Mouse (Mus musculus): ENCODE results near the gene Rb1. TPM values are rescaled to one million over a fixed set of nuclear protein-coding genes. Genes with fewer than 3 reads are reported as not detected.

Rb1 gene
- polyA plus RNA-seq, 1 experiment from 2014 or later: 37.3 TPM

GRCm38 (mm10) chr14:73226849-73227248 is 98.8 kb downstream of the Rb1 start:
- DNase-seq (ENCODE audit: low spot score) (no peak), ATAC-seq (replicated peaks; ENCODE audit: low FRiP score) (no peak)
- no peaks in the 10 kb centered on the region for H3K4me1 ChIP-seq (replicated peaks; ENCODE audit: control insufficient read depth, insufficient read depth, low read length)
- H3K4me3 ChIP-seq (ENCODE audit: low read depth, low read length): no peak overlapping the region
- 46% methylated on average over 1 of the region's 1 CpGs for WGBS
- no peak overlapping the region for H3K27ac ChIP-seq (ENCODE audit: low read depth, low read length)
- H3K27me3 ChIP-seq (ENCODE audit: control insufficient read depth, insufficient read depth, low read length): no peaks in the 10 kb centered on the region
- H3K4me2 ChIP-seq (ENCODE audit: low read depth, low read length, severe bottlenecking): no peak overlapping the region
- H3K9me3 ChIP-seq (ENCODE audit: control insufficient read depth, low read length): no peaks in the 10 kb centered on the region
- H3K36me3 ChIP-seq (ENCODE audit: control insufficient read depth, insufficient read depth, low read length): peaks cover 2% of the 10 kb centered on the region; the same call in 1 of the 2 replicates
- no peak overlapping the region for H3K9ac ChIP-seq (ENCODE audit: low read length)

- peaks cover 2% of the 10 kb centered on the region; the same call in 1 of the 2 replicates for H3K36me3 ChIP-seq (ENCODE audit: control insufficient read depth, insufficient read depth, low read length)
- H3K4me1 ChIP-seq (replicated peaks; ENCODE audit: control insufficient read depth, insufficient read depth, low read length): no peaks in the 10 kb centered on the region
- H3K27me3 ChIP-seq (ENCODE audit: control insufficient read depth, insufficient read depth, low read length): no peaks in the 10 kb centered on the region
- no peak overlapping the region for H3K9ac ChIP-seq (ENCODE audit: low read length)
- no peak overlapping the region for H3K4me3 ChIP-seq (ENCODE audit: low read depth, low read length)
- no peak overlapping the region for H3K4me2 ChIP-seq (ENCODE audit: low read depth, low read length, severe bottlenecking)
- DNase-seq (ENCODE audit: low spot score): no peak
- H3K9me3 ChIP-seq (ENCODE audit: control insufficient read depth, low read length): no peaks in the 10 kb centered on the region
- no peak overlapping the region for H3K27ac ChIP-seq (ENCODE audit: low read depth, low read length)
- ATAC-seq (replicated peaks; ENCODE audit: low FRiP score): no peak
- 90% methylated on average over 3 of the region's 3 CpGs for WGBS
Measured at GRCm38 (mm10) chr14:73226346-73226745, 99.3 kb downstream of the Rb1 start.

GRCm38 (mm10) chr14:73222316-73222970 is 103.2 kb downstream of the Rb1 start:
- 91% methylated on average over 9 of the region's 9 CpGs for WGBS
- H3K4me3 ChIP-seq (ENCODE audit: low read depth, low read length): no peak overlapping the region
- H3K36me3 ChIP-seq (ENCODE audit: control insufficient read depth, insufficient read depth, low read length): no peaks in the 10 kb centered on the region
- DNase-seq (ENCODE audit: low spot score) (no peak), ATAC-seq (replicated peaks; ENCODE audit: low FRiP score) (no peak)
- no peaks in the 10 kb centered on the region for H3K4me1 ChIP-seq (replicated peaks; ENCODE audit: control insufficient read depth, insufficient read depth, low read length)
- no peak overlapping the region for H3K9ac ChIP-seq (ENCODE audit: low read length)
- no peak overlapping the region for H3K27ac ChIP-seq (ENCODE audit: low read depth, low read length)
- H3K9me3 ChIP-seq (ENCODE audit: control insufficient read depth, low read length): no peaks in the 10 kb centered on the region
- no peaks in the 10 kb centered on the region for H3K27me3 ChIP-seq (ENCODE audit: control insufficient read depth, insufficient read depth, low read length)
- no peak overlapping the region for H3K4me2 ChIP-seq (ENCODE audit: low read depth, low read length, severe bottlenecking)

- H3K4me2 ChIP-seq (ENCODE audit: low read depth, low read length, severe bottlenecking): no peak overlapping the region
- no peak for ATAC-seq (replicated peaks; ENCODE audit: low FRiP score)
- no peaks in the 10 kb centered on the region for H3K9me3 ChIP-seq (ENCODE audit: control insufficient read depth, low read length)
- no peak overlapping the region for H3K27ac ChIP-seq (ENCODE audit: low read depth, low read length)
- no peak overlapping the region for H3K4me3 ChIP-seq (ENCODE audit: low read depth, low read length)
- H3K36me3 ChIP-seq (ENCODE audit: control insufficient read depth, insufficient read depth, low read length): no peaks in the 10 kb centered on the region; the same call in 1 of the 2 replicates
- no peaks in the 10 kb centered on the region for H3K27me3 ChIP-seq (ENCODE audit: control insufficient read depth, insufficient read depth, low read length)
- no peak for DNase-seq (ENCODE audit: low spot score)
- no peaks in the 10 kb centered on the region for H3K4me1 ChIP-seq (replicated peaks; ENCODE audit: control insufficient read depth, insufficient read depth, low read length)
- WGBS: 91% methylated on average over 1 of the region's 1 CpGs
- H3K9ac ChIP-seq (ENCODE audit: low read length): no peak overlapping the region
Measured at GRCm38 (mm10) chr14:73217062-73217461, 108.6 kb downstream of the Rb1 start.

- Histone ChIP-seq H3K9me3 (ENCODE audit: control insufficient read depth, low read length) (no peaks in the 10 kb centered on the region), H3K4me2 (ENCODE audit: low read depth, low read length, severe bottlenecking) (no peak overlapping the region), H3K27me3 (ENCODE audit: control insufficient read depth, insufficient read depth, low read length) (no peaks in the 10 kb centered on the region), H3K9ac (ENCODE audit: low read length) (no peak overlapping the region), H3K36me3 (ENCODE audit: control insufficient read depth, insufficient read depth, low read length) (no peaks in the 10 kb centered on the region; the same call in 1 of the 2 replicates), H3K27ac (ENCODE audit: low read depth, low read length) (no peak overlapping the region), H3K4me3 (ENCODE audit: low read depth, low read length) (no peak overlapping the region), H3K4me1 (replicated peaks; ENCODE audit: control insufficient read depth, insufficient read depth, low read length) (no peaks in the 10 kb centered on the region)
- WGBS: 92% methylated on average over 5 of the region's 5 CpGs
- ATAC-seq (replicated peaks; ENCODE audit: low FRiP score) (no peak), DNase-seq (ENCODE audit: low spot score) (no peak)
Measured at GRCm38 (mm10) chr14:73211477-73211876, 114.1 kb downstream of the Rb1 start.

- no peak for DNase-seq (ENCODE audit: low spot score)
- Histone ChIP-seq H3K9ac (ENCODE audit: low read length) (no peak overlapping the region), H3K4me1 (replicated peaks; ENCODE audit: control insufficient read depth, insufficient read depth, low read length) (no peaks in the 10 kb centered on the region), H3K4me2 (ENCODE audit: low read depth, low read length, severe bottlenecking) (no peak overlapping the region), H3K9me3 (ENCODE audit: control insufficient read depth, low read length) (no peaks in the 10 kb centered on the region), H3K36me3 (ENCODE audit: control insufficient read depth, insufficient read depth, low read length) (no peaks in the 10 kb centered on the region; the same call in 1 of the 2 replicates), H3K27me3 (ENCODE audit: control insufficient read depth, insufficient read depth, low read length) (no peaks in the 10 kb centered on the region), H3K27ac (ENCODE audit: low read depth, low read length) (no peak overlapping the region), H3K4me3 (ENCODE audit: low read depth, low read length) (no peak overlapping the region)
- WGBS: 94% methylated on average over 8 of the region's 8 CpGs
- ATAC-seq (replicated peaks; ENCODE audit: low FRiP score): no peak
Measured at GRCm38 (mm10) chr14:73210196-73210595, 115.4 kb downstream of the Rb1 start.

GRCm38 (mm10) chr14:73209262-73209661 is 116.4 kb downstream of the Rb1 start:
- DNase-seq (ENCODE audit: low spot score): no peak
- H3K36me3 ChIP-seq (ENCODE audit: control insufficient read depth, insufficient read depth, low read length): no peaks in the 10 kb centered on the region

GRCm38 (mm10) chr14:73204016-73204415 is 121.6 kb downstream of the Rb1 start:
- WGBS: 83% methylated on average over 3 of the region's 3 CpGs
- Histone ChIP-seq H3K27ac (ENCODE audit: low read depth, low read length) (no peak overlapping the region), H3K27me3 (ENCODE audit: control insufficient read depth, insufficient read depth, low read length) (no peaks in the 10 kb centered on the region), H3K9ac (ENCODE audit: low read length) (no peak overlapping the region), H3K4me3 (ENCODE audit: low read depth, low read length) (no peak overlapping the region), H3K36me3 (ENCODE audit: control insufficient read depth, insufficient read depth, low read length) (no peaks in the 10 kb centered on the region), H3K4me2 (ENCODE audit: low read depth, low read length, severe bottlenecking) (no peak overlapping the region), H3K4me1 (replicated peaks; ENCODE audit: control insufficient read depth, insufficient read depth, low read length) (no peaks in the 10 kb centered on the region), H3K9me3 (ENCODE audit: control insufficient read depth, low read length) (no peaks in the 10 kb centered on the region)
- DNase-seq (ENCODE audit: low spot score) (no peak), ATAC-seq (replicated peaks; ENCODE audit: low FRiP score) (no peak)

More at GRCm38 (mm10) chr14:73209262-73209661, 116.4 kb downstream of the Rb1 start:
- no peaks in the 10 kb centered on the region for H3K9me3 ChIP-seq (ENCODE audit: control insufficient read depth, low read length)
- H3K27me3 ChIP-seq (ENCODE audit: control insufficient read depth, insufficient read depth, low read length): no peaks in the 10 kb centered on the region
- H3K9ac ChIP-seq (ENCODE audit: low read length): no peak overlapping the region
- ATAC-seq (replicated peaks; ENCODE audit: low FRiP score): no peak
- H3K4me2 ChIP-seq (ENCODE audit: low read depth, low read length, severe bottlenecking): no peak overlapping the region
- H3K27ac ChIP-seq (ENCODE audit: low read depth, low read length): no peak overlapping the region
- H3K4me3 ChIP-seq (ENCODE audit: low read depth, low read length): no peak overlapping the region
- H3K4me1 ChIP-seq (replicated peaks; ENCODE audit: control insufficient read depth, insufficient read depth, low read length): no peaks in the 10 kb centered on the region

- H3K9ac ChIP-seq (ENCODE audit: low read length): no peak overlapping the region
- no peaks in the 10 kb centered on the region for H3K27me3 ChIP-seq (ENCODE audit: control insufficient read depth, insufficient read depth, low read length)
- no peak for DNase-seq (ENCODE audit: low spot score)
- no peak overlapping the region for H3K4me3 ChIP-seq (ENCODE audit: low read depth, low read length)
- no peaks in the 10 kb centered on the region for H3K9me3 ChIP-seq (ENCODE audit: control insufficient read depth, low read length)
- ATAC-seq (replicated peaks; ENCODE audit: low FRiP score): no peak
- no peaks in the 10 kb centered on the region for H3K4me1 ChIP-seq (replicated peaks; ENCODE audit: control insufficient read depth, insufficient read depth, low read length)
- 0 out of 2 replicates have a peak, but pooled peaks cover 3% of the 10 kb centered on the region for H3K36me3 ChIP-seq (ENCODE audit: control insufficient read depth, insufficient read depth, low read length)
- no peak overlapping the region for H3K27ac ChIP-seq (ENCODE audit: low read depth, low read length)
- 82% methylated on average over 3 of the region's 3 CpGs for WGBS
- no peak overlapping the region for H3K4me2 ChIP-seq (ENCODE audit: low read depth, low read length, severe bottlenecking)
Measured at GRCm38 (mm10) chr14:73201447-73201846, 124.2 kb downstream of the Rb1 start.

Measured in forebrain, embryonic 11.5 days (tissue).